Mouse (Mus musculus) lung, embryonic 14.5 days (tissue): ENCODE measurements around the gene Slc26a1. TPM values are rescaled to one million over a fixed set of nuclear protein-coding genes. Genes with fewer than 3 reads are reported as not detected.

Experiments used
- ATAC-seq: fragments of 200-750 bp; cut with Nextera tagmentation; 2 replicates; pipeline ENCODE4 v1.8.0; 2017; ENCODE audit warnings: mild to moderate bottlenecking, moderate TSS enrichment, moderate library complexity; ENCODE audit not compliant: insufficient read depth
- DNase-seq: peaks from one replicate; pipeline ENCODE4 v3.0.0-alpha.2; 2015
- H3K27ac ChIP-seq: fragments of 300-500 bp; sonication (generic); 2 replicates; pipeline ENCODE4 v1.5.1; 2014; ENCODE audit warnings: low read depth, mild to moderate bottlenecking, moderate library complexity
- H3K27me3 ChIP-seq: fragments of 300-500 bp; sonication (generic); 2 replicates; pipeline ENCODE4 v1.6.1; 2014; ENCODE audit warnings: low read length, control low read depth; ENCODE audit not compliant: insufficient read depth
- H3K36me3 ChIP-seq: fragments of 300-500 bp; sonication (generic); 2 replicates; pipeline ENCODE4 v1.6.1; 2014; ENCODE audit warnings: control low read depth; ENCODE audit not compliant: insufficient read depth
- H3K4me1 ChIP-seq: fragments of 300-500 bp; sonication (generic); 2 replicates; pipeline ENCODE4 v1.6.1; 2014; ENCODE audit warnings: antibody characterized with exemption, control low read depth; ENCODE audit not compliant: insufficient read depth
- H3K4me2 ChIP-seq: fragments of 300-500 bp; sonication (generic); 2 replicates; pipeline ENCODE4 v1.6.1; 2014; ENCODE audit warnings: mild to moderate bottlenecking
- H3K4me3 ChIP-seq: fragments of 300-500 bp; sonication (generic); 2 replicates; pipeline ENCODE4 v1.5.1; 2014; ENCODE audit warnings: low read depth, low read length
- H3K9ac ChIP-seq: fragments of 300-500 bp; sonication (generic); 2 replicates; pipeline ENCODE4 v1.6.1; 2014
- H3K9me3 ChIP-seq: fragments of 300-500 bp; sonication (generic); 2 replicates; pipeline ENCODE4 v1.6.1; 2016; ENCODE audit warnings: low read depth, low read length, control low read depth
- CTCF ChIP-seq: IDR thresholded peaks from 2 replicates; pipeline ENCODE4 v1.5.1; 2016; ENCODE audit warnings: antibody characterized with exemption, low read depth
- WGBS: fragments of 180-500 bp; shearing (Covaris S2); extraction: QIAGEN DNeasy Blood & Tissue Kit; methylation state at CpG from one replicate; pipeline ENCODE4 v1.1.7; 2014; 5-methylcytosine and 5-hydroxymethylcytosine counted together
- polyA plus RNA-seq: library from polyadenylated mRNA; unstranded; fragments of >200 nt; fragmentation: Nextera tagmentation; extraction: Ambion mirVana; gene quantifications from 2 replicates; pipeline ENCODE4 v1.2.1, GENCODE M21; 2014

Gene Slc26a1
- polyA plus RNA-seq, 1 experiment from 2014 or later = 0.70 TPM

GRCm38 (mm10) chr5:108628891-108629633, 46.3 kb downstream of the Slc26a1 start:
- Histone ChIP-seq H3K9me3 (no peaks in the 10 kb centered on the region), H3K4me3 (peak overlapping the region; percentile 77), H3K27ac (peak overlapping the region; percentile 88), H3K27me3 (no peaks in the 10 kb centered on the region), H3K36me3 (peaks cover 10% of the 10 kb centered on the region), H3K9ac (peak overlapping the region; percentile 93), H3K4me2 (peak overlapping the region; percentile 62), H3K4me1 (peaks cover 9% of the 10 kb centered on the region)
- DNase-seq (no peak), ATAC-seq (peak; percentile 89)
- TF ChIP-seq CTCF = no peak
- 1% methylated on average over 32 of the region's 32 CpGs for WGBS

- no peak overlapping the region for H3K27ac ChIP-seq
- H3K4me1 ChIP-seq = peaks cover 9% of the 10 kb centered on the region
- no peak overlapping the region for H3K4me2 ChIP-seq
- H3K36me3 ChIP-seq = peaks cover 38% of the 10 kb centered on the region
- no peak overlapping the region for H3K4me3 ChIP-seq
- no peak overlapping the region for H3K9ac ChIP-seq
- no peaks in the 10 kb centered on the region for H3K9me3 ChIP-seq
- DNase-seq (no peak), ATAC-seq (no peak)
- no peak for TF ChIP-seq CTCF
- WGBS = 80% methylated on average over 4 of the region's 4 CpGs
- no peaks in the 10 kb centered on the region for H3K27me3 ChIP-seq
Observed at GRCm38 (mm10) chr5:108626050-108626660, 49.2 kb downstream of the Slc26a1 start.

GRCm38 (mm10) chr5:108621870-108622269, 53.5 kb downstream of the Slc26a1 start:
- H3K27me3 ChIP-seq = no peaks in the 10 kb centered on the region
- no peak overlapping the region for H3K4me3 ChIP-seq
- H3K9me3 ChIP-seq = no peaks in the 10 kb centered on the region
- ATAC-seq (no peak), DNase-seq (no peak)
- H3K9ac ChIP-seq = no peak overlapping the region
- H3K36me3 ChIP-seq = peaks cover 64% of the 10 kb centered on the region
- no peak overlapping the region for H3K4me2 ChIP-seq
- H3K27ac ChIP-seq = no peak overlapping the region
- TF ChIP-seq CTCF = no peak
- H3K4me1 ChIP-seq = no peaks in the 10 kb centered on the region
- 74% methylated on average over 2 of the region's 2 CpGs for WGBS

Other genes with a start within 250 kb of the Slc26a1 start
- gene Atp5k, start 241.1 kb downstream of the Slc26a1 start, polyA plus RNA-seq = 400 and 416 TPM in 2 replicates
- gene Mfsd7a, start 226.7 kb downstream of the Slc26a1 start, polyA plus RNA-seq = 0.16 TPM in 1 of 2 replicates, not detected in the other
- gene Pcgf3, start 214.3 kb downstream of the Slc26a1 start, polyA plus RNA-seq = 19.5 and 26.5 TPM in 2 replicates
- gene Cplx1, start 125.5 kb downstream of the Slc26a1 start, polyA plus RNA-seq = 0.24 and 0.54 TPM in 2 replicates
- gene Gak, start 45.8 kb downstream of the Slc26a1 start, polyA plus RNA-seq = 48.7 and 52.1 TPM in 2 replicates
- 26.4 and 29.0 TPM in 2 replicates for gene Tmem175, start 45.8 kb downstream of the Slc26a1 start, polyA plus RNA-seq
- 11.8 and 12.3 TPM in 2 replicates for gene Idua, start 15.2 kb downstream of the Slc26a1 start, polyA plus RNA-seq
- gene Dgkq, start 5.9 kb downstream of the Slc26a1 start, polyA plus RNA-seq = 8.7 and 12.1 TPM in 2 replicates
- 40.1 and 47.5 TPM in 2 replicates for gene Fgfrl1, start 16.8 kb upstream of the Slc26a1 start, polyA plus RNA-seq
- not detected in 2 replicates for gene Rnf212, start 99.4 kb upstream of the Slc26a1 start, polyA plus RNA-seq
- not detected in 2 replicates for gene Tmed11, start 119.8 kb upstream of the Slc26a1 start, polyA plus RNA-seq
- gene Vmn2r8, start 133.3 kb upstream of the Slc26a1 start, polyA plus RNA-seq = not detected in 2 replicates
- not detected in 2 replicates for gene Vmn2r9, start 177.0 kb upstream of the Slc26a1 start, polyA plus RNA-seq